Mouse (Mus musculus): ENCODE data around the gene Tmed2. TPM values are rescaled to one million over a fixed set of nuclear protein-coding genes. Genes with fewer than 3 reads are reported as not detected.
"Not testable (repeated sequence)": the region's sequence is repeated elsewhere in the genome, so short reads cannot be mapped to it uniquely, and the experiment has no call there.

Gene Tmed2
- polyA plus RNA-seq, 1 experiment from 2014 or later, result 502 TPM

DNA sequence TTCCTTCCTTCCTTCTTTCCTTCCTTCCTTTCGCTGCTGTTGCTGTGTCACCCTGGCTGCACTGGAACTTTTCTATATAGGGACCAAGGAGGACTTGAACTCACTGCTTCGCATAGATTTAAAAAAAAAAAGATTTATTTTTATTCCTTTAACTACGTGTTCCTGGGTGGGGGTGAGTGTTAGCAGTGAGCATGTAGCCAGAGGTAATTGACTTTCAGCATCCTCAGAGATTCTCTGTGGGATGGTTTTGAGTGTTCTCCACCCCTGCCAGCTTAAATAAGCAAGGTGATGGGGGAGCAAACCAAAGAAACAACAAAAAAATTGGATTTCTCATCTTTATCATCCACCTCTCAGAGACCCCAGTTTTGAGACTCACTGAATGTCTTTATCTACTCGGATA lies 590 bp upstream of the Tmed2 start:
- Histone ChIP-seq H3K9ac (no peak overlapping the region), H3K4me1 (replicated peaks) (peaks cover 19% of the 10 kb centered on the region), H3K27ac (ENCODE audit: poor library complexity, severe bottlenecking) (peak overlapping the region; percentile 13; the same call in 1 of the 2 replicates), H3K36me3 (peaks cover 22% of the 10 kb centered on the region), H3K4me2 (peak overlapping the region; percentile 55), H3K27me3 (replicated peaks) (no peaks in the 10 kb centered on the region), H3K9me3 (replicated peaks) (no peaks in the 10 kb centered on the region), H3K4me3 (peak overlapping the region; percentile 87)
- WGBS, result 72% methylated on average over 4 of the region's 4 CpGs
- ATAC-seq (ENCODE audit: insufficient number of reproducible peaks, low FRiP score), result no peak

DNA sequence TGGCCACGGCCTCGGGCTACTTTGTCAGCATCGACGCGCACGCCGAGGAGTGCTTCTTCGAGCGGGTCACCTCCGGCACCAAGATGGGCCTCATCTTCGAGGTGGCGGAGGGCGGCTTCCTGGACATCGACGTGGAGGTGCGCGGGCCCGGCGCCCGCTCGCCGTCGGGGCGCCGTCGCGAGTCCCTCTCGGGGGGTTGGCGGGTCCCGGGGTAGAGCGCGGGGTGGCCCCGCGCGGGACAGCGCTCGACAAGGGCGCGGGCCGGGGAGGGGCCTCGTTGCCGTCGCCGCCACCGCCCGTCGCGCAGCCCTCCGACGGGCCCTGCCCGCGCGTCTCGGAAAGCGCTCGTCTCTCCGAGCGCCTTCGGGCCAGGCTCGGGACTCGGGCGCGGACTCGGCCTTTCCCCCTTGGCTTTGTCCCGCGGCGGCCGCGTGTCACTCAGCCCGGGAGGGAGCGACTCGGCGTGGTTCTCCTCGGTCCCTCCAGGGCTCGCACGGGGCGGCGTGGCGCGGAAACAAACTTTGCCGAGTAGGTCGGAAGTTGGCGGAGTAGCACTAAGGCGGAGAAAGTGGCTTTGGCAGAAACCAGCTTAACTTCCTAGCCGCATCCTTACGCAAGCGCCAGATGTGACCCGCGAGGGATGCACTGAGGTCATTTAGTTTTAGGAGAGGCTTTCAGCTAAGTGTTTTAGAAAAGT lies 558 bp downstream of the Tmed2 start:
- H3K4me3 ChIP-seq, result peak overlapping the region; percentile 87
- 2% methylated on average over 55 of the region's 89 CpGs for WGBS
- peaks cover 18% of the 10 kb centered on the region for H3K4me1 ChIP-seq (replicated peaks)
- H3K27ac ChIP-seq (ENCODE audit: poor library complexity, severe bottlenecking), result peak overlapping the region; percentile 92
- H3K4me2 ChIP-seq, result peak overlapping the region; percentile 80
- ATAC-seq (ENCODE audit: insufficient number of reproducible peaks, low FRiP score), result peak; percentile 80
- peaks cover 33% of the 10 kb centered on the region for H3K36me3 ChIP-seq
- no peaks in the 10 kb centered on the region for H3K9me3 ChIP-seq (replicated peaks)
- H3K9ac ChIP-seq, result peak overlapping the region; percentile 94
- H3K27me3 ChIP-seq (replicated peaks), result no peaks in the 10 kb centered on the region

DNA sequence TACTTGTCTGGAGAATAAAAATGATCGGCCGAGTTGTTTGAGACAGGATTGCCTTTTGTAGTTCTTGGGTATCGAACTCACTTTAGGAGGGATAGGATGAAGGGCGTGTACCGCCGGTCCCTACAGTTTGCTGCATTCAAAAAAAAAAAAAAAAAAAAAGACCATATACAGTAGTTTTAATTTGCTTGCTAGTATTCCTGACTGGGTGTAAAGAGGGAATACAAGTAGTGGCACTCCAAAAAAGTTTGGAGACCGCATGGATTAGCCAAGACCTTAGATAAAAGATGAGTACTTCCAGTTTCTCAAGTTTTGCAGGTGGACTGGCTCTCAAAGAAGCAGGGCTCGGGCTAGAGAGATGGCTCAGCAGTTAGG lies 1.1 kb downstream of the Tmed2 start:
- H3K36me3 ChIP-seq, result peaks cover 39% of the 10 kb centered on the region
- WGBS, result 8% methylated on average over 8 of the region's 8 CpGs
- no peak for ATAC-seq (ENCODE audit: insufficient number of reproducible peaks, low FRiP score)
- H3K9me3 ChIP-seq (replicated peaks), result no peaks in the 10 kb centered on the region
- H3K4me3 ChIP-seq, result peak overlapping the region; percentile 87
- H3K9ac ChIP-seq, result peak overlapping the region; percentile 94
- no peaks in the 10 kb centered on the region for H3K27me3 ChIP-seq (replicated peaks)
- no peak overlapping the region for H3K27ac ChIP-seq (ENCODE audit: poor library complexity, severe bottlenecking)
- H3K4me2 ChIP-seq, result peak overlapping the region; percentile 80
- H3K4me1 ChIP-seq (replicated peaks), result peaks cover 17% of the 10 kb centered on the region

DNA sequence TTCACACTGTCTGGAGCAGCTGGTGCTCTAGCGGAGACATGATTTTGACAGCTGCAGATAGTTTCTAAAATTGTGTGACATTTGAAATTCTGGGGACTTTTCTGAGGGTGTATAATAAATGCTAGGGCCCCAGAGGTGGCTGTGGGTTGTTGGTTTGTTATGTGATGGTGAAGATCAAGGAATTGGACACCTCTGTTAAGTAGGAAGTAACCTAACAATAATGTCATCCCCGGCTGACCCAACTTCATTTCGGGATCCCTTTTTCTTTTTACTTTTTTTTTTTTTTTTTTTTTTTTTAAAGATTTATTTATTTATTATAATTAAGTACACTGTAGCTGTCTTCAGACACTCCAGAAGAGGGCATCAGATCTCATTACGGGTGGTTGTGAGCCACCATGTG lies 10.2 kb downstream of the Tmed2 start:
- H3K4me3 ChIP-seq; H3K9me3 ChIP-seq (replicated peaks); H3K9ac ChIP-seq; H3K4me2 ChIP-seq; H3K27me3 ChIP-seq (replicated peaks); H3K27ac ChIP-seq (ENCODE audit: poor library complexity, severe bottlenecking); ATAC-seq (ENCODE audit: insufficient number of reproducible peaks, low FRiP score): not testable (repeated sequence)
- WGBS, result 86% methylated on average over 4 of the region's 4 CpGs
- H3K4me1 ChIP-seq (replicated peaks), result peaks cover 11% of the 10 kb centered on the region
- peaks cover 49% of the 10 kb centered on the region for H3K36me3 ChIP-seq

DNA sequence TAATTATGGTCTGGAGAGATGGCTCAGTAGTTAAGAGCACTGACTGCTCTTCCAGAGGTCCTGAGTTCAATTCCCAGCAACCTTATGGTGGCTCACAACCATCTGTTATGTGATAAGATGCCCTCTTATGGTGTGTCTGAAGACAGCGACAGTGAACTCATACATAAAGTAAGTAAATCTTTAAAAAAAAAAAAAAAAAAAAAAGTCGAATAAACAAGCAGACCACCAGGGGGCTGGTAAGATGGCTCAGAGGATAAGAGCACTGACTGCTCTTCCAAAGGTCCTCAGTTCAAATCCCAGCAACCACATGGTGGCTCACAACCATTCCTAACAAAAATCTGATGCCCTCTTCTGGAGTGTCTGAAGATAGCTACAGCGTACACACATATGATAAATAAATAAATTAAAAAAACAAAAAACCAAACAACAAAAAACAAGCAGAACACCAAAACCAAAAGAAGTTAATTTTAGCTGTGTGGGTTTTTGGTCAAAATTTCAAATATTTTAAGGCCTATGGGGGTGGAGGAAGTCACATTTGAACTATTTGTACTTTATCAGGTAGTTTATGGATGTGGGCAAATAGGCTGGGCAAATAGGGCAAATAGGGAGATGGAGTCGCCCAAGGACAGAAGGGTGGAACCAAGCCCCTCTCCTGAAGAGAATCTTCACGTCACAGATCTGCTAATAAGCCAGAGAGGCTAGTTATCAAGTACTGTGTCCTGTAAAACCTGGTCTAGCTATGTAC lies 11.0 kb downstream of the Tmed2 start:
- H3K9ac ChIP-seq, result peak overlapping the region; percentile 73
- peaks cover 42% of the 10 kb centered on the region for H3K36me3 ChIP-seq
- not testable (repeated sequence) for H3K27ac ChIP-seq (ENCODE audit: poor library complexity, severe bottlenecking); H3K27me3 ChIP-seq (replicated peaks); ATAC-seq (ENCODE audit: insufficient number of reproducible peaks, low FRiP score); H3K9me3 ChIP-seq (replicated peaks)
- H3K4me2 ChIP-seq, result peak overlapping the region; percentile 86
- peaks cover 11% of the 10 kb centered on the region for H3K4me1 ChIP-seq (replicated peaks)
- H3K4me3 ChIP-seq, result peak overlapping the region; percentile 73
- WGBS, result 29% methylated on average over 5 of the region's 5 CpGs

DNA sequence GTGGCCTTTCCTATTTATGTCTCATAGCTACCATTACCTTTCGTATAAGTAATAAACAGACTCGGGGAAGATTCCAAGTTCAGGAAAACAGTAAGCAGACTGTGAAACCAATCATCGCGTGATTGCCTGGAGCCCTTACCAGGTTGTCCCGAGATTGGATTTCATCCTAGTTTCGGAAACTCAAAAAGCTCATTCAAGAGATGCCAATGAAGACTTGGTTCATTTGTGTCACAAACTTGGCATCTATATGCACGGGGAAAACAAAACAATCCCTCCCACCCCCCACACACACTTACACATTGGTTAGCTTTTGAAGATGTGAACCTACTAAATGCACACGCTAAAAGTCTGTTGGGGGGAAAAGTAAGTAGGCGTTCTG lies 11.6 kb downstream of the Tmed2 start:
- peaks cover 42% of the 10 kb centered on the region for H3K36me3 ChIP-seq
- no peaks in the 10 kb centered on the region for H3K9me3 ChIP-seq (replicated peaks)
- no peak for ATAC-seq (ENCODE audit: insufficient number of reproducible peaks, low FRiP score)
- peak overlapping the region; percentile 73 for H3K4me3 ChIP-seq
- WGBS, result 10% methylated on average over 9 of the region's 9 CpGs
- peak overlapping the region; percentile 73 for H3K9ac ChIP-seq
- H3K27ac ChIP-seq (ENCODE audit: poor library complexity, severe bottlenecking), result peak overlapping the region; percentile 70
- no peaks in the 10 kb centered on the region for H3K27me3 ChIP-seq (replicated peaks)
- H3K4me2 ChIP-seq, result peak overlapping the region; percentile 86
- peaks cover 11% of the 10 kb centered on the region for H3K4me1 ChIP-seq (replicated peaks)

DNA sequence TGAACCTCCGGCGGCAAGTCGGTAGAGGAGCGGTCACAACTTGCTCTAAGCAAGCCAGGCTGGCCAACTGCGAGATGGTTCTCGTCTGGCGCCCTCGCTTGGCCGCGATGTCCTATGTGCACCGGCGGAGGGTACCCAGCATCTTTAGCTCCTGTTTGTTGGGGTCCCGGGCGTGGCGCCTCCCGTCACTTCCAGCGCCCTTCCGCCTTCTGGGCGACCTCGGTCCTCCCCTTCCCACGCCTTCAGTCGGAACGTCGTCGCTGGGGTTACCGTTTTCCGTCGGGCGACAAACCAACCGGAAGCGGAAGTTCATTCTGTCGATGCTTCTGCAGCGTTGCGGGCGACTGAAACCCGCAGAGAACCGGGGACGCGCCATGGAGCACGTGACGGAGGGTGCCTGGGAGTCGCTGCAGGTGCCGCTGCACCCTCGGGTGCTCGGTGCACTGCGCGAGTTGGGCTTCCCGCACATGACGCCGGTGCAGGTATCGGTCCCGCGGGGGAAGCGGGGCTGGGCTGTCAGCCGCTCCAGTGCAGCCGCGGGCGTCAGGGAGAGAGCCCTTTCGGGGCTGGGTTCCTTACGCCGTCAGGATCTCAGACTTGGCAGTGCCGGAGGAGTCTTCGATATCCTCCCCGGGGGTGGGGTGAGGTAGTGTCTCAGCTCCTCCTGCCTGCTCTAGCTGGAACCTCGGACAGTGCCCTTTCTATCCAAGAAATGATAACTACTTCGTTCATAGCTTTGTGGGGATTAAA lies 12.2 kb downstream of the Tmed2 start, which contains the start of gene Ddx55:
Gene Ddx55, plus strand, starts transcription at position 307 of the 750 bp plus-strand sequence.
- peaks cover 42% of the 10 kb centered on the region for H3K36me3 ChIP-seq
- under 1% methylated on average over 66 of the region's 66 CpGs for WGBS
- peaks cover 11% of the 10 kb centered on the region for H3K4me1 ChIP-seq (replicated peaks)

DNA sequence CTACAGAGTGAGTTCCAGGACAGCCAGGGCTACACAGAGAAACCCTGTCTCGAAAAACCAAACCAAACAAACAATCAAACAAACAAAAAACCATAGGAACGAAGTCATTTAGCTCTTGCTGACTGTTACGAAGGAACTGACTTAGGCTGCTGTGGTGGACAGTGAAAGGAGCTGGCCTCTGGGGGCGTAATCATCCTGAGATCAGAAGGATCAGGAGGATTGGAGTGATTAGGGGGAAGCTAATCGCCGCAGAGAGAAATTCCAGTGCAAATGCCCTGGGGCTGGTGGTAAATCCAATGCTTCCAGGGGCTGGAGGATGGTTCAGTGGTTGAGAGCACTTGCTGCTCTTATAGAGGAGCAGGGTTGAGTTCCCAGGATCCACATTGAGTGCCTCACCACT lies 13.1 kb downstream of the Tmed2 start:
- 0 out of 2 replicates have a peak overlapping the region, but pooled peaks have one; percentile 6 for H3K4me3 ChIP-seq
- H3K9me3 ChIP-seq (replicated peaks), result no peaks in the 10 kb centered on the region
- ATAC-seq (ENCODE audit: insufficient number of reproducible peaks, low FRiP score), result no peak
- no peaks in the 10 kb centered on the region for H3K27me3 ChIP-seq (replicated peaks)
- H3K4me2 ChIP-seq, result peak overlapping the region; percentile 86
- peak overlapping the region; percentile 9; the same call in 1 of the 2 replicates for H3K9ac ChIP-seq
- H3K36me3 ChIP-seq, result peaks cover 43% of the 10 kb centered on the region
- H3K4me1 ChIP-seq (replicated peaks), result peaks cover 11% of the 10 kb centered on the region
- 74% methylated on average over 6 of the region's 6 CpGs for WGBS
- no peak overlapping the region for H3K27ac ChIP-seq (ENCODE audit: poor library complexity, severe bottlenecking)

More for the DNA sequence above, 12.2 kb downstream of the Tmed2 start, which contains the start of gene Ddx55:
- peak within 1 kb of the TSS; percentile 73 for H3K4me3 ChIP-seq
- peak; percentile 87 for ATAC-seq (ENCODE audit: insufficient number of reproducible peaks, low FRiP score)
- H3K9me3 ChIP-seq (replicated peaks), result no peaks in the 10 kb centered on the region
- H3K4me2 ChIP-seq, result peak within 1 kb of the TSS; percentile 86
- H3K27ac ChIP-seq (ENCODE audit: poor library complexity, severe bottlenecking), result peak within 1 kb of the TSS; percentile 70
- H3K9ac ChIP-seq, result peak within 1 kb of the TSS; percentile 73
- no peaks in the 10 kb centered on the region for H3K27me3 ChIP-seq (replicated peaks)

DNA sequence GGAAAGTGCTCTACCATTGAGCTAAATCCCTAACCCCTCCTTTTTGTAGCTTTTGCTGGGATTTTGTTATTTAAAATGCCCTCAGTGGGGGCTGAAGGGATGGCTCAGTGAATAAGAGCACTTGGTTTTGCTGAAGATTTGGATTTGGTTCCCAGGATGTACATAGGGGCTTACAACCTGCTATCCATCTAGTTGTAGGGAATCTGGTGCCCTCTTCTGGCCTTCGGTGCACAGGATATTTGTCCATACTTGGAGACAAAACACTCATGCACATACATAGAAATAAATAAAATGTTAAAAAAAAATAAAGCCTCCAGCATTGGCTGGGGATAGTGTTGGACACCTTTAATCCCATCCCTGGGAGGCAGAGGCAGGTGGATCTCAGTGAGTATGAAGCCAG lies 14.7 kb downstream of the Tmed2 start:
- Histone ChIP-seq H3K9me3 (replicated peaks) (no peaks in the 10 kb centered on the region), H3K4me1 (replicated peaks) (peaks cover 11% of the 10 kb centered on the region), H3K9ac (no peak overlapping the region), H3K4me3 (no peak overlapping the region), H3K27me3 (replicated peaks) (no peaks in the 10 kb centered on the region), H3K36me3 (peaks cover 55% of the 10 kb centered on the region), H3K4me2 (no peak overlapping the region), H3K27ac (ENCODE audit: poor library complexity, severe bottlenecking) (no peak overlapping the region)
- no peak for ATAC-seq (ENCODE audit: insufficient number of reproducible peaks, low FRiP score)
- 73% methylated on average over 1 of the region's 1 CpGs for WGBS

DNA sequence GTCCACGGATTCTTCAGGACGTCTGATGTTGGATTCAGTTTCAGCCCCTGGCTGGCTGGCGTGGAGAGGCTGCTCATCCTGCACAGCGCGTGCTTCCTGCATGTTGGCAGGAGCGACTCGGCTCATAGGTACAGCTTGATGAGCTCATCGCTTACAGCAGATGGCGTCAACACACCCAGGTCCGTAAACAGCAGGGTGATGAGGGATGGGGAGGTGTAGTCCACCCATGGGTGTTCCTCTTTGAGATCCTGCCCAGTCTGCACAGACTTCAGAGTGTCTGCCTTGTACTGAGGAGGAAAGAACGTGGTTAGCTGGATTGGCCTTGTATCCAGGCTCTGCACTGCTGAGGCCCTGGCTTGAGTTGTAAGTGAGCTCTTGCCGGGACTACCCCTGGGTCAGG lies 30.6 kb downstream of the Tmed2 start:
- Histone ChIP-seq H3K4me1 (replicated peaks) (0 out of 2 replicates have a peak, but pooled peaks cover 3% of the 10 kb centered on the region), H3K36me3 (peaks cover 98% of the 10 kb centered on the region), H3K4me2 (no peak overlapping the region), H3K9ac (no peak overlapping the region), H3K27me3 (replicated peaks) (no peaks in the 10 kb centered on the region), H3K27ac (ENCODE audit: poor library complexity, severe bottlenecking) (no peak overlapping the region), H3K4me3 (no peak overlapping the region), H3K9me3 (replicated peaks) (no peaks in the 10 kb centered on the region)
- no peak for ATAC-seq (ENCODE audit: insufficient number of reproducible peaks, low FRiP score)
- 79% methylated on average over 12 of the region's 12 CpGs for WGBS

DNA sequence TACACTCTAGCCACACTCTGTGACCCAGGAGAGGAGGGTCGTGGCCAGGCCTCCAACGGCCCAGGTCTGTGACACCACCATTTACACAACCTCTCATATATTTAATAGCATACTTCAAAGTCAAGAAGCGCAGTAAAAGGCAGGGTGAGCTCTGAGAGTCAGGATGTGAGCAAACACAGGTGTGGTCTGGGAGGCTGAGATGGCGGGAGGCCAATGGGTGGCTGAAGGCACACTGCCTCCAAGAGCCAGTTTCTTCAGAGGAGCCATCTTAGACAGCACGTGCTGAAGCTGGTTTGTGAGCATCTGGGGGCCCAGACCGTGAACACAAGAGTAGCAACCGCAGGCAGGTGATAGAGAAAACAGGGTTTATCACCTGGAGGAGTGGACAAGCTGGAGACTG lies 35.0 kb downstream of the Tmed2 start:
- Histone ChIP-seq H3K4me1 (replicated peaks) (peaks cover 19% of the 10 kb centered on the region), H3K27me3 (replicated peaks) (no peaks in the 10 kb centered on the region), H3K9me3 (replicated peaks) (no peaks in the 10 kb centered on the region), H3K4me2 (no peak overlapping the region), H3K4me3 (no peak overlapping the region), H3K27ac (ENCODE audit: poor library complexity, severe bottlenecking) (no peak overlapping the region), H3K9ac (no peak overlapping the region), H3K36me3 (peaks cover 71% of the 10 kb centered on the region)
- no peak for ATAC-seq (ENCODE audit: insufficient number of reproducible peaks, low FRiP score)
- 87% methylated on average over 7 of the region's 7 CpGs for WGBS

All from heart, embryonic 12.5 days (tissue).